Mouse (Mus musculus): ENCODE results near the gene Flywch1. TPM values are rescaled to one million over a fixed set of nuclear protein-coding genes. Genes with fewer than 3 reads are reported as not detected.

Flywch1 gene
- polyA plus RNA-seq, 1 experiment from 2014 or later, result 13.0 TPM

GRCm38 (mm10) chr17:23755689-23756088 lies 15.7 kb downstream of the Flywch1 start:
- Histone ChIP-seq H3K36me3 (peaks cover 15% of the 10 kb centered on the region), H3K9ac (no peak overlapping the region), H3K27ac (peak overlapping the region; percentile 19; the same call in 1 of the 2 replicates), H3K27me3 (no peaks in the 10 kb centered on the region), H3K4me3 (replicated peaks) (no peak overlapping the region), H3K4me2 (no peak overlapping the region), H3K4me1 (replicated peaks) (no peaks in the 10 kb centered on the region), H3K9me3 (replicated peaks) (no peaks in the 10 kb centered on the region)
- DNase-seq (no peak), ATAC-seq (ENCODE audit: low read depth) (peak; percentile 52)
- WGBS (ENCODE audit: insufficient replicate concordance), result 67% methylated on average over 12 of the region's 13 CpGs

- no peak overlapping the region for H3K27ac ChIP-seq
- peaks cover 20% of the 10 kb centered on the region for H3K4me1 ChIP-seq (replicated peaks)
- peak overlapping the region; percentile 21 for H3K4me3 ChIP-seq (replicated peaks)
- DNase-seq (no peak), ATAC-seq (ENCODE audit: low read depth) (no peak)
- no peaks in the 10 kb centered on the region for H3K9me3 ChIP-seq (replicated peaks)
- peaks cover 42% of the 10 kb centered on the region for H3K27me3 ChIP-seq
- H3K4me2 ChIP-seq, result peak overlapping the region; percentile 38
- H3K36me3 ChIP-seq, result peaks cover 5% of the 10 kb centered on the region; the same call in 1 of the 2 replicates
- 0 out of 2 replicates have a peak overlapping the region, but pooled peaks have one; percentile 2 for H3K9ac ChIP-seq
- 64% methylated on average over 11 of the region's 11 CpGs for WGBS (ENCODE audit: insufficient replicate concordance)
These were observed 21.8 kb downstream of the Flywch1 start for GRCm38 (mm10) chr17:23749400-23750191.

- H3K4me3 ChIP-seq (replicated peaks), result peak overlapping the region; percentile 21
- no peaks in the 10 kb centered on the region for H3K9me3 ChIP-seq (replicated peaks)
- H3K4me1 ChIP-seq (replicated peaks), result peaks cover 20% of the 10 kb centered on the region
- peaks cover 50% of the 10 kb centered on the region for H3K27me3 ChIP-seq
- H3K9ac ChIP-seq, result 0 out of 2 replicates have a peak overlapping the region, but pooled peaks have one; percentile 2
- H3K36me3 ChIP-seq, result peaks cover 5% of the 10 kb centered on the region; the same call in 1 of the 2 replicates
- peak; percentile 11; the same call in 1 of the 2 replicates for ATAC-seq (ENCODE audit: low read depth)
- H3K4me2 ChIP-seq, result peak overlapping the region; percentile 38
- H3K27ac ChIP-seq, result no peak overlapping the region
- WGBS (ENCODE audit: insufficient replicate concordance), result 24% methylated on average over 10 of the region's 10 CpGs
- peak; percentile 60 for DNase-seq
These were observed 22.6 kb downstream of the Flywch1 start for GRCm38 (mm10) chr17:23748631-23749391.

GRCm38 (mm10) chr17:23748026-23748425 lies 23.4 kb downstream of the Flywch1 start:
- 17% methylated on average over 6 of the region's 6 CpGs for WGBS (ENCODE audit: insufficient replicate concordance)
- H3K9me3 ChIP-seq (replicated peaks), result no peaks in the 10 kb centered on the region

GRCm38 (mm10) chr17:23747471-23747870 lies 23.9 kb downstream of the Flywch1 start:
- H3K4me2 ChIP-seq, result no peak overlapping the region
- no peaks in the 10 kb centered on the region for H3K9me3 ChIP-seq (replicated peaks)
- peaks cover 63% of the 10 kb centered on the region for H3K27me3 ChIP-seq
- DNase-seq (no peak), ATAC-seq (ENCODE audit: low read depth) (no peak)
- H3K9ac ChIP-seq, result no peak overlapping the region
- H3K4me3 ChIP-seq (replicated peaks), result no peak overlapping the region
- no peak overlapping the region for H3K27ac ChIP-seq
- peaks cover 22% of the 10 kb centered on the region for H3K4me1 ChIP-seq (replicated peaks)
- peaks cover 3% of the 10 kb centered on the region; the same call in 1 of the 2 replicates for H3K36me3 ChIP-seq
- 61% methylated on average over 3 of the region's 3 CpGs for WGBS (ENCODE audit: insufficient replicate concordance)

More at GRCm38 (mm10) chr17:23748026-23748425, 23.4 kb downstream of the Flywch1 start:
- peaks cover 57% of the 10 kb centered on the region for H3K27me3 ChIP-seq
- no peak overlapping the region for H3K4me2 ChIP-seq
- H3K9ac ChIP-seq, result no peak overlapping the region
- DNase-seq (no peak), ATAC-seq (ENCODE audit: low read depth) (no peak)
- H3K4me3 ChIP-seq (replicated peaks), result no peak overlapping the region
- peaks cover 20% of the 10 kb centered on the region for H3K4me1 ChIP-seq (replicated peaks)
- peaks cover 5% of the 10 kb centered on the region; the same call in 1 of the 2 replicates for H3K36me3 ChIP-seq
- no peak overlapping the region for H3K27ac ChIP-seq

GRCm38 (mm10) chr17:23746767-23747166 lies 24.6 kb downstream of the Flywch1 start:
- no peaks in the 10 kb centered on the region for H3K36me3 ChIP-seq
- no peak overlapping the region for H3K9ac ChIP-seq
- H3K4me2 ChIP-seq, result no peak overlapping the region
- 52% methylated on average over 3 of the region's 3 CpGs for WGBS (ENCODE audit: insufficient replicate concordance)
- no peak for ATAC-seq (ENCODE audit: low read depth)
- no peak overlapping the region for H3K4me3 ChIP-seq (replicated peaks)
- no peak overlapping the region for H3K27ac ChIP-seq
- H3K4me1 ChIP-seq (replicated peaks), result peaks cover 30% of the 10 kb centered on the region
- no peak for DNase-seq
- peaks cover 70% of the 10 kb centered on the region for H3K27me3 ChIP-seq
- no peaks in the 10 kb centered on the region for H3K9me3 ChIP-seq (replicated peaks)

GRCm38 (mm10) chr17:23746311-23746710 lies 25.1 kb downstream of the Flywch1 start:
- Histone ChIP-seq H3K4me3 (replicated peaks) (no peak overlapping the region), H3K4me2 (no peak overlapping the region; the same call in 1 of the 2 replicates)
- no peak for DNase-seq

GRCm38 (mm10) chr17:23745301-23746251 lies 25.8 kb downstream of the Flywch1 start, which contains the start of gene Kremen2:
TSS of gene Kremen2 (minus strand) at chr17:23745833.
- H3K27ac ChIP-seq, result no peak within 1 kb of the TSS; the same call in 1 of the 2 replicates
- H3K4me2 ChIP-seq, result peak within 1 kb of the TSS; percentile 45
- H3K9me3 ChIP-seq (replicated peaks), result no peaks in the 10 kb centered on the region
- no peaks in the 10 kb centered on the region for H3K36me3 ChIP-seq
- ATAC-seq (ENCODE audit: low read depth), result no peak
- H3K9ac ChIP-seq, result no peak within 1 kb of the TSS
- peak within 1 kb of the TSS; percentile 27 for H3K4me3 ChIP-seq (replicated peaks)
- no peak for DNase-seq
- peaks cover 41% of the 10 kb centered on the region for H3K4me1 ChIP-seq (replicated peaks)
- 3% methylated on average over 43 of the region's 45 CpGs for WGBS (ENCODE audit: insufficient replicate concordance)
- peaks cover 82% of the 10 kb centered on the region for H3K27me3 ChIP-seq

More at GRCm38 (mm10) chr17:23746311-23746710, 25.1 kb downstream of the Flywch1 start:
- peaks cover 34% of the 10 kb centered on the region for H3K4me1 ChIP-seq (replicated peaks)
- no peak overlapping the region for H3K27ac ChIP-seq
- no peaks in the 10 kb centered on the region for H3K9me3 ChIP-seq (replicated peaks)
- no peaks in the 10 kb centered on the region for H3K36me3 ChIP-seq
- peaks cover 75% of the 10 kb centered on the region for H3K27me3 ChIP-seq
- no peak overlapping the region for H3K9ac ChIP-seq
- no peak for ATAC-seq (ENCODE audit: low read depth)
- 8% methylated on average over 12 of the region's 12 CpGs for WGBS (ENCODE audit: insufficient replicate concordance)

- no peaks in the 10 kb centered on the region for H3K9me3 ChIP-seq (replicated peaks)
- no peaks in the 10 kb centered on the region for H3K36me3 ChIP-seq
- WGBS (ENCODE audit: insufficient replicate concordance), result 6% methylated on average over 14 of the region's 14 CpGs
- no peak overlapping the region for H3K9ac ChIP-seq
- H3K27me3 ChIP-seq, result peaks cover 91% of the 10 kb centered on the region
- ATAC-seq (ENCODE audit: low read depth) (no peak), DNase-seq (no peak)
- H3K4me1 ChIP-seq (replicated peaks), result peaks cover 51% of the 10 kb centered on the region
- no peak overlapping the region for H3K27ac ChIP-seq
- H3K4me3 ChIP-seq (replicated peaks), result no peak overlapping the region
- no peak overlapping the region for H3K4me2 ChIP-seq
These were observed 26.8 kb downstream of the Flywch1 start for GRCm38 (mm10) chr17:23744651-23745050.

GRCm38 (mm10) chr17:23744076-23744475 lies 27.3 kb downstream of the Flywch1 start:
- H3K27me3 ChIP-seq, result peaks cover 97% of the 10 kb centered on the region
- H3K4me1 ChIP-seq (replicated peaks), result peaks cover 54% of the 10 kb centered on the region
- ATAC-seq (ENCODE audit: low read depth), result no peak
- H3K36me3 ChIP-seq, result no peaks in the 10 kb centered on the region
- H3K4me3 ChIP-seq (replicated peaks), result no peak overlapping the region
- WGBS (ENCODE audit: insufficient replicate concordance), result 16% methylated on average over 8 of the region's 8 CpGs
- no peaks in the 10 kb centered on the region for H3K9me3 ChIP-seq (replicated peaks)
- no peak overlapping the region for H3K9ac ChIP-seq
- no peak for DNase-seq
- no peak overlapping the region for H3K4me2 ChIP-seq
- H3K27ac ChIP-seq, result no peak overlapping the region
